Mouse (Mus musculus) limb, embryonic 11.5 days (tissue): ENCODE results near the gene Rasa2. TPM values are rescaled to one million over a fixed set of nuclear protein-coding genes. Genes with fewer than 3 reads are reported as not detected.

ENCODE experiments used
- ATAC-seq: fragments of 200-750 bp; cut with Nextera tagmentation; 2 replicates; pipeline ENCODE4 v1.8.0; 2017; ENCODE audit warnings: low read depth; ENCODE audit not compliant: insufficient number of reproducible peaks, low FRiP score, low TSS enrichment
- DNase-seq: peaks from one replicate; pipeline ENCODE4 v3.0.0-alpha.2; 2015; ENCODE audit warnings: low spot score
- H3K27ac ChIP-seq: fragments of 300-500 bp; sonication (generic); replicated peaks from 2 replicates; pipeline ENCODE4 v1.5.1; 2014; ENCODE audit warnings: low read depth, mild to moderate bottlenecking, low read length
- H3K27me3 ChIP-seq: fragments of 300-500 bp; sonication (generic); 2 replicates; pipeline ENCODE4 v1.6.1; 2014; ENCODE audit warnings: mild to moderate bottlenecking, low read length, mixed read lengths; ENCODE audit not compliant: control insufficient read depth, insufficient read depth
- H3K36me3 ChIP-seq: fragments of 300-500 bp; sonication (generic); 2 replicates; pipeline ENCODE4 v1.6.1; 2014; ENCODE audit warnings: mild to moderate bottlenecking, low read length, moderate library complexity, mixed read lengths; ENCODE audit not compliant: control insufficient read depth, insufficient read depth
- H3K4me1 ChIP-seq: fragments of 300-500 bp; sonication (generic); 2 replicates; pipeline ENCODE4 v1.6.1; 2014; ENCODE audit warnings: low read length, mixed read lengths; ENCODE audit not compliant: control insufficient read depth, insufficient read depth
- H3K4me2 ChIP-seq: fragments of 300-500 bp; sonication (generic); 2 replicates; pipeline ENCODE4 v1.6.1; 2014; ENCODE audit warnings: low read depth, mild to moderate bottlenecking, moderate library complexity; ENCODE audit not compliant: severe bottlenecking
- H3K4me3 ChIP-seq: fragments of 300-500 bp; sonication (generic); 2 replicates; pipeline ENCODE4 v1.5.1; 2014; ENCODE audit warnings: low read depth, low read length
- H3K9ac ChIP-seq: fragments of 300-500 bp; sonication (generic); 2 replicates; pipeline ENCODE4 v1.6.1; 2014; ENCODE audit warnings: mild to moderate bottlenecking, low read length
- H3K9me3 ChIP-seq: fragments of 300-500 bp; sonication (generic); 2 replicates; pipeline ENCODE4 v1.6.1; 2016; ENCODE audit warnings: low read length; ENCODE audit not compliant: control insufficient read depth
- WGBS: fragments of 180-500 bp; shearing (Covaris S2); extraction: QIAGEN DNeasy Blood & Tissue Kit; methylation state at CpG from one replicate; pipeline ENCODE4 v1.1.7; 2014; 5-methylcytosine and 5-hydroxymethylcytosine counted together
- polyA plus RNA-seq: library from polyadenylated mRNA; unstranded; fragments of >200 nt; fragmentation: Nextera tagmentation; extraction: Ambion mirVana; gene quantifications from 2 replicates; pipeline ENCODE4 v1.2.1, GENCODE M21; 2014

Rasa2 gene
- polyA plus RNA-seq, 1 experiment from 2014 or later = 20.6 TPM

DNA sequence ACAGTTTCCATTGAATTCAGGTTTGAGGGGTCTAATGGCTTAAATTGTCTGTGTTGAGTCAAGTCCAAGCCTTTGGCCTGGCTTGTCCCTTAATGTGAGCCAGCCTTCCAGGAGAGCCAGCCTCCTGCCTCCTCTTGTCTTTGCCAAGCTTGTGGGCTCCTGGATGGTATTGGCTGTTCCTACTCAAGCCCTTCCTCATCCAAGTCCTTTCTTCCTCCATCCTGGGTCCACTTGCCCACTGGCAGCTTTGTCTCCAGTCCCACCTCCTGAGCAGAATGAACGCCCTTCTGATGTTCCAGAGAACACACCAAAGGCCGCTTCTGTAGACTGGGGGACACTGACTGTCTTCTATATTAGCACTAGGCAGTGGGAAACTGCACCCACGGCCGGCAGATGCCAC, 126.3 kb downstream of the Rasa2 start:
- Histone ChIP-seq H3K27me3 (no peaks in the 10 kb centered on the region), H3K4me2 (no peak overlapping the region), H3K36me3 (no peaks in the 10 kb centered on the region), H3K27ac (no peak overlapping the region), H3K4me1 (peaks cover 14% of the 10 kb centered on the region), H3K9me3 (no peaks in the 10 kb centered on the region), H3K9ac (no peak overlapping the region), H3K4me3 (no peak overlapping the region)
- DNase-seq (no peak), ATAC-seq (no peak)
- 91% methylated on average over 4 of the region's 4 CpGs for WGBS

DNA sequence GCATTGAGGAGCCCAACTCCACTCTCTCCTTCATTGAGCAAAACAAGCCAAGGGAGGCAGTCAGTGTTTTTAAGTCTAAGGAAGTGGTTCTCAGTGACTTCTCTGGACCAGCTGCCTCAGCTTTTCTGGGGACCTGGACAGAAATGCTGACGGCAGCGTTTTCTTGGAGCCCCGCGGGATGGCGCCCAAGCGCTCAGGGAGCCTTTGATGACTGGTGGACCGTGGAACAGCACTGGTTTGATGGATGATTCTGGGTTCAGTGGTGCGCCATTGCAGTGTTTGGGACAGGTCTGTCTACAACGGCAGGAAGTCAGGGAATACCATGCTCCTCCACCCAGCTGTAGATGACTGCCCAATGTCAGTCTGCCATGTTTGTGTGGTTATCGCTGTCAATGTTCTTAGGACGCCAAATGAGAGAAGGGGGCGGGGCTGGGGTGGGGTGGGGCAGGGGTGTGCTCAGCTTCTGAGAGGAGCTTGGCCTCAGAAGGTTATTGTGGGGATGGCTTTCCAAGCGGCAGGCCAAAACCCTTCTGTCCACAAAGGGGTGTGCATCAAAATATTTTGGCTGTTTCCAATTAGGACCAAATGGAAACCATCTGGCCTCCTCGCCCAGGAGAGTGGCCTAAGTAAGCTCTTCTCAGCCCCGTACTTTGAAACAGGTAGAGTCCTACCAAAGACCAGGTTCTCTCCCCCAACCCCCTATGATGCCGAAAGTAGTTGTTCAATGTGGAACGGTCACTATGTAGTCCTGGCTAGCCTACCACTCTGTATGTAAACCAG, 127.1 kb downstream of the Rasa2 start:
- ATAC-seq (no peak), DNase-seq (peak; percentile 63)
- H3K4me3 ChIP-seq = no peak overlapping the region
- WGBS = 49% methylated on average over 17 of the region's 17 CpGs
- H3K36me3 ChIP-seq = no peaks in the 10 kb centered on the region
- no peaks in the 10 kb centered on the region for H3K27me3 ChIP-seq
- no peaks in the 10 kb centered on the region for H3K9me3 ChIP-seq
- no peak overlapping the region for H3K4me2 ChIP-seq
- peaks cover 14% of the 10 kb centered on the region for H3K4me1 ChIP-seq
- H3K27ac ChIP-seq = no peak overlapping the region
- no peak overlapping the region for H3K9ac ChIP-seq

DNA sequence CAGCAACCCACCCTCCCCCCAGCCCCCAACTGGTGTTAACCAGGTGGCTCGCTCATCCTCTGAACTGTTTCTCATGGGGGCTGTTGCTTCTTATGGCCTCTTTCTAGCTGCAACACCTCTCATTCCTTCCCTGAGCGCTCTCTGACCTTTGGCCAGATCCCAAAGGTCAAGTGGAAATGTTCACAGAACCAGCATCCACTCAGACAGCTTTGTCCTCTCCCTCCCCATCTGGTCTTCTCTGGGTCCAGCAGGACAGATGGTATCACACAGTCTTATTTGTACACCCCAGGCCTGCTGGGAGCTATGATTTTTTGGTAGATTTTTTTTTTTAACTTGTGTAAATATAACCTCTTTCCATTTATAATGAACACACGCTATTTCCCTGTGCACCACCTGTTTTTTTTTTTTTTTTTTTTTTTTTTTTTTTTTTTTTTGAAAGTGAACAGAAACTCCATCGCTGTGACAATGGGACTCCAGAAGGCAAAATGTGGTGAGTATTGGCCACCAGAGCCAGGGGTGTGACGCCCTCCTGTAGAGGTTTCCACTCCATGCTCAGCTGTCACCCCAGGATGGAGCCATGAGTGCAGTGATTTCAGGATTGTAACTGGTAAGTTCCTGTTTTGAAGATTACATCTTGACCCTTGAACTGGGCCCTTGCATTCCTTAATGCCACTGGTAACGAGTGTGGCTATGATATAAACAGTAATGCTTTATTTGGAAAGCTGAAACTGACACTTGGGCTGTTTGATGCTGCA, 128.4 kb downstream of the Rasa2 start:
- Histone ChIP-seq H3K9me3 (no peaks in the 10 kb centered on the region), H3K9ac (no peak overlapping the region), H3K27me3 (no peaks in the 10 kb centered on the region), H3K27ac (no peak overlapping the region), H3K4me2 (no peak overlapping the region), H3K36me3 (no peaks in the 10 kb centered on the region), H3K4me1 (peaks cover 14% of the 10 kb centered on the region), H3K4me3 (no peak overlapping the region)
- WGBS = 81% methylated on average over 6 of the region's 6 CpGs
- no peak for DNase-seq
- no peak for ATAC-seq

DNA sequence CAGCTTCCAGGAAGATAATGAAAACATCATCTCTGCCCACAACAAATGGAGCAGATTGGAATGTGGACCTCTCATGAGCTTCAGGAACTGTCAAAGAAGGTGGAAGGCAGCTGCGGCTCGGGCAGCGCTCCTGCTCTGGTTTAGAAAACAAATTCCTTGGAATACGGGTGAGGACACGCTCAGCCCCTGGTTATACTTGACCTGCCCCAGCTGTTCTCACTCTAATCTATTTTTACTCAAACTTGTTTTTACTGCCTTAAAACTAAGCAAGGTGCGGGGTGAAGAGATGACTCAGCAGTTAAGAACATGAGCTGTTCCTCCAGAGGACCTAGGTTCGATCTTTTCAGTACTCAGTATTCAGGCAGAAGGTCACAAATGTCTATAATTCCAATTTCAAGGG, 130.2 kb downstream of the Rasa2 start:
- no peak overlapping the region for H3K27ac ChIP-seq
- H3K4me1 ChIP-seq = peaks cover 13% of the 10 kb centered on the region
- no peaks in the 10 kb centered on the region for H3K36me3 ChIP-seq
- 80% methylated on average over 7 of the region's 7 CpGs for WGBS
- H3K9ac ChIP-seq = no peak overlapping the region
- H3K4me3 ChIP-seq = no peak overlapping the region
- H3K9me3 ChIP-seq = no peaks in the 10 kb centered on the region
- H3K4me2 ChIP-seq = no peak overlapping the region
- DNase-seq (no peak), ATAC-seq (no peak)
- no peaks in the 10 kb centered on the region for H3K27me3 ChIP-seq

DNA sequence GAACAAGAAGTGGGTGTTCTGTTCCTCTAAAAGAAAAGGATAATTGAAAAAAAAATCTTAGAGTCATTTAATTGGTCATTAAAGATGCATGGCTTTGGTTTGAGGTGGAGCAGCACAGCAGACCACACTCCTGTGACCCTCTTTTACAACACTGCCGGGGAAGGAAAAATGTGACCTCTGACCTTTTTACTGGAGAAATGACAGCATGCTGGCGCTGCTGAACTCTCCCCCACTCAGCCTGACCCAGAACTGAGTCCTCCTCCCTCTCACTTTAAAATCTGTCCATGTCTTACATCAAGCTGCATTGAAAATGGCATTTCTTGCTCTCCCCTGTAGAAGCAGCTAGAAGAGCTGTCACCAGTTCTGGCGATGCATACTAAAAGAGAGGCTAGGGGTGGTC, 138.2 kb downstream of the Rasa2 start:
- H3K4me3 ChIP-seq = no peak overlapping the region

DNA sequence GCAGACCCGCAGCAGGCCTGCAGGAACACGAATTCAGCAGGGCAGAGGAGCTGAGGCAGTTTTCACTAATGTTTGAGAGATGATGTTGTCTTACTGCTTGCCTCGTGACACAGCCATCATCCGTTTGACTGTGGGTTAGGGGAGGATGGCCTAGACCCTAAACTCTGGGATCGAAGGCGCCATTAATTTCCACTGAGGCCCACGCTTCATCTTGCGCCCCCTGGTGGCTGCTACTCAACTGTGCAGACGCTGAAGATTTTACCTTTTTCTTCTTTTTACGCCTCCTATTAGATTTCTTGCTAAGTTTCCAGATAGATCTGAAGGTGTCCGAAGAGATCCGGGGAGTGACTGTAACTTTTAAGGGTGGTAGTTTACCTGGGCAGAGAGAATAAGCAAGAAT, 139.6 kb downstream of the Rasa2 start:
- Histone ChIP-seq H3K27me3 (no peaks in the 10 kb centered on the region), H3K4me2 (no peak overlapping the region), H3K4me1 (peaks cover 12% of the 10 kb centered on the region), H3K4me3 (no peak overlapping the region), H3K9ac (no peak overlapping the region), H3K27ac (no peak overlapping the region), H3K9me3 (no peaks in the 10 kb centered on the region), H3K36me3 (no peaks in the 10 kb centered on the region)
- DNase-seq = peak; percentile 65
- WGBS = 43% methylated on average over 12 of the region's 12 CpGs
- ATAC-seq = no peak

More for the DNA sequence above, 138.2 kb downstream of the Rasa2 start:
- Histone ChIP-seq H3K9ac (no peak overlapping the region), H3K27ac (peak overlapping the region; percentile 50), H3K9me3 (no peaks in the 10 kb centered on the region), H3K27me3 (no peaks in the 10 kb centered on the region), H3K4me1 (peaks cover 12% of the 10 kb centered on the region), H3K36me3 (no peaks in the 10 kb centered on the region), H3K4me2 (peak overlapping the region; percentile 3; the same call in 1 of the 2 replicates)
- peak; percentile 86 for ATAC-seq
- DNase-seq = peak; percentile 58
- 4% methylated on average over 3 of the region's 3 CpGs for WGBS

Other genes with a start within 250 kb of the Rasa2 start
- gene Rnf7, start 152.9 kb downstream of the Rasa2 start, polyA plus RNA-seq = 275 and 276 TPM in 2 replicates
- not detected in 2 replicates for gene Gm28729, start 106.4 kb downstream of the Rasa2 start, polyA plus RNA-seq
- gene Zbtb38, start 121.2 kb upstream of the Rasa2 start, polyA plus RNA-seq = 9.2 and 9.4 TPM in 2 replicates